Mouse (Mus musculus) heart, adult 2 months (tissue): Measurements from ENCODE around the gene Ccndbp1. TPM values are rescaled to one million over a fixed set of nuclear protein-coding genes. Genes with fewer than 3 reads are reported as not detected.

ENCODE experiments used
- DNase-seq, 2 experiments: peaks; one replicate each; pipeline ENCODE4 v3.0.0; 2021
- H3K27ac ChIP-seq: fragments of 200-600 bp; 2 replicates; pipeline ENCODE4 v1.8.1; 2022
- H3K27me3 ChIP-seq: fragments of 200-500 bp; 2 replicates; pipeline ENCODE4 v1.6.1; 2012; ENCODE audit warnings: mild to moderate bottlenecking, low read length, inconsistent platforms, mixed read lengths; ENCODE audit not compliant: control insufficient read depth, insufficient read depth
- H3K36me3 ChIP-seq: fragments of 200-500 bp; 2 replicates; pipeline ENCODE4 v1.6.1; 2012; ENCODE audit warnings: low read length, inconsistent platforms; ENCODE audit not compliant: control insufficient read depth, insufficient read depth
- H3K4me1 ChIP-seq: fragments of 200-500 bp; 2 replicates; pipeline ENCODE4 v1.6.1; 2011; ENCODE audit warnings: low read length; ENCODE audit not compliant: control insufficient read depth, insufficient read depth
- H3K4me3 ChIP-seq: fragments of 200-600 bp; 2 replicates; pipeline ENCODE4 v1.8.1; 2022
- H3K79me2 ChIP-seq: fragments of 200-500 bp; replicated peaks from 2 replicates; pipeline ENCODE4 v1.6.1; 2012; ENCODE audit warnings: mild to moderate bottlenecking, inconsistent platforms, low read length, moderate library complexity, mixed read lengths; ENCODE audit not compliant: control insufficient read depth, insufficient read depth
- H3K9ac ChIP-seq: fragments of 200-500 bp; 2 replicates; pipeline ENCODE4 v1.6.1; 2012; ENCODE audit warnings: low read depth, mild to moderate bottlenecking, control low read depth, inconsistent platforms, low read length, mixed read lengths
- CTCF ChIP-seq: fragments of 200-600 bp; IDR thresholded peaks from 2 replicates; pipeline ENCODE4 v1.8.1; 2022; ENCODE audit warnings: antibody characterized with exemption, mild to moderate bottlenecking, moderate library complexity
- EP300 ChIP-seq: fragments of 200-500 bp; IDR thresholded peaks from 2 replicates; pipeline ENCODE4 v1.6.1; 2011; ENCODE audit warnings: low read depth, low read length, control low read depth; ENCODE audit not compliant: insufficient read depth
- POLR2A ChIP-seq: fragments of 200-500 bp; IDR thresholded peaks from 2 replicates; pipeline ENCODE4 v1.6.1; 2011; ENCODE audit warnings: mild to moderate bottlenecking, low read depth, low read length, control low read depth; ENCODE audit not compliant: insufficient read depth
- WGBS: fragments of 180-500 bp; shearing (Covaris S2); methylation state at CpG from one replicate; pipeline ENCODE4 v1.1.7; 2018; 5-methylcytosine and 5-hydroxymethylcytosine counted together
- intact Hi-C: fragments of 180-260 bp; cut with DNase I; formaldehyde crosslinking; loops from one replicate; pipeline ENCODE4 v1.15.1; 2025
- microRNA-seq, 2 experiments: library from miRNA; unstranded; fragments of <30 nt; microRNA quantifications; one replicate each; pipeline ENCODE4 v1.2.0; 2021
- polyA plus RNA-seq: library from polyadenylated mRNA; depleted of rRNA; stranded (reverse); fragments of >200 nt; gene quantifications from 2 replicates; pipeline ENCODE4 v1.2.3, GENCODE M21; 2012; rRNA removed
- total RNA-seq, 2 experiments: library from RNA; stranded (reverse); gene quantifications; 2 replicates each; pipeline ENCODE4 v1.2.3; 2021

Ccndbp1 gene
- total and polyA plus RNA-seq, 3 experiments, result 27.8 to 44.4 (median 29.7) TPM

DNA sequence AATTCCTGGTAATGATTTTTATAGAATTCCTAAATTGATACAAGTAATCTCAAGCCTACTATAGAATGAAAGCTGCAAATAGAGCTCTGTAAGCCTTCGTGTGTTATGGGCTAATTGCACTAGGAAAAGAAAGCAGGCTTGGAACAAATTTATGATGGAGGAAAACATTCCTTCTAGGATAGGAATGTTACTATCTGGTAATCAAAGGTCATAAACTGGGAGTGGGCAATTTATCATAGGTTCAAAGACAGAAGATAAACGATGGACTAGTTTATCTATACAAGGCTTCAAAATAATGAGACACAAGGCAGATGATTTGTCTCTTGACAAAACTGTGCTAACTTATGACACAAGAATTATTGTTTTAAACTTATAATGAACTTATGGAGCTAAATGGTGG, 53.1 kb downstream of the Ccndbp1 start:
- Histone ChIP-seq H3K4me3 (no peak overlapping the region), H3K27me3 (no peaks in the 10 kb centered on the region), H3K4me1 (no peaks in the 10 kb centered on the region), H3K36me3 (no peaks in the 10 kb centered on the region), H3K27ac (no peak overlapping the region), H3K9ac (no peak overlapping the region), H3K79me2 (no peaks in the 10 kb centered on the region)
- TF ChIP-seq CTCF (no peak), EP300 (no peak), POLR2A (no peak)
- WGBS, result 84% methylated on average over 2 of the region's 2 CpGs
- intact Hi-C loops, result no loop called here
- no peak for DNase-seq

Small RNA genes within 50 kb of the gene (microRNA-seq; reads per million reads assigned to microRNA genes)
- 0 to 0.39 reads per million in 2 experiments for gene Gm44325

Other genes starting within 250 kb of the Ccndbp1 start
- 10 to 100 TPM in 1 of 2 experiments, 1 to 10 TPM in 1; 9.8 to 12.8 TPM for gene Cdan1, start 158.3 kb upstream of the Ccndbp1 start, total RNA-seq
- 14.0 and 15.0 TPM in 2 replicates for gene Cdan1, start 158.3 kb upstream of the Ccndbp1 start, polyA plus RNA-seq
- 10 to 100 TPM; 12.6 to 13.3 TPM for gene Ttbk2, start 157.8 kb upstream of the Ccndbp1 start, total RNA-seq
- 2.0 and 3.4 TPM in 2 replicates for gene Ttbk2, start 157.8 kb upstream of the Ccndbp1 start, polyA plus RNA-seq
- 10 to 100 TPM; 20.2 to 20.3 TPM for gene Ubr1, start 37.7 kb upstream of the Ccndbp1 start, total RNA-seq
- 18.1 and 28.8 TPM in 2 replicates for gene Ubr1, start 37.7 kb upstream of the Ccndbp1 start, polyA plus RNA-seq
- 1 to 10 TPM; 3.1 to 3.6 TPM for gene Tmem62, start 31.4 kb upstream of the Ccndbp1 start, total RNA-seq
- 5.1 and 8.2 TPM in 2 replicates for gene Tmem62, start 31.4 kb upstream of the Ccndbp1 start, polyA plus RNA-seq
- under 1 TPM in 1 of 2 experiments, not detected in 1; 0.09 TPM for gene Epb42, start 28.7 kb downstream of the Ccndbp1 start, total RNA-seq
- gene Epb42, start 28.7 kb downstream of the Ccndbp1 start, polyA plus RNA-seq, result 0.12 and 0.41 TPM in 2 replicates
- gene Tgm5, start 77.4 kb downstream of the Ccndbp1 start, total RNA-seq, result not detected
- 0.04 TPM in 1 of 2 replicates, not detected in the other for gene Tgm5, start 77.4 kb downstream of the Ccndbp1 start, polyA plus RNA-seq
- not detected for gene Tgm7, start 101.4 kb downstream of the Ccndbp1 start, total RNA-seq
- gene Tgm7, start 101.4 kb downstream of the Ccndbp1 start, polyA plus RNA-seq, result 0.04 TPM in 1 of 2 replicates, not detected in the other
- 1 to 10 TPM; 8.6 to 9.1 TPM for gene Adal, start 132.0 kb downstream of the Ccndbp1 start, total RNA-seq
- 4.6 and 11.1 TPM in 2 replicates for gene Adal, start 132.0 kb downstream of the Ccndbp1 start, polyA plus RNA-seq
- gene Lcmt2, start 132.2 kb downstream of the Ccndbp1 start, total RNA-seq, result 10 to 100 TPM; 10.8 to 11.5 TPM
- gene Lcmt2, start 132.2 kb downstream of the Ccndbp1 start, polyA plus RNA-seq, result 6.2 and 9.9 TPM in 2 replicates
- gene Tubgcp4, start 162.3 kb downstream of the Ccndbp1 start, total RNA-seq, result 10 to 100 TPM; 13.7 to 14.3 TPM
- gene Tubgcp4, start 162.3 kb downstream of the Ccndbp1 start, polyA plus RNA-seq, result 18.5 and 22.8 TPM in 2 replicates
- gene Zscan29, start 162.7 kb downstream of the Ccndbp1 start, total RNA-seq, result 1 to 10 TPM; 5.2 to 6.4 TPM
- gene Zscan29, start 162.7 kb downstream of the Ccndbp1 start, polyA plus RNA-seq, result 2.0 and 2.3 TPM in 2 replicates